Mouse (Mus musculus) CH12.LX (cell line): ENCODE data around the gene Borcs6. TPM values are rescaled to one million over a fixed set of nuclear protein-coding genes. Genes with fewer than 3 reads are reported as not detected.

Experiments used
- DNase-seq: peaks from one replicate; pipeline ENCODE4 v3.0.0-alpha.2; 2013; ENCODE audit errors: extremely low read depth
- H3K27ac ChIP-seq: 2 replicates; pipeline ENCODE4 v1.5.1; 2012; ENCODE audit warnings: low read depth, mild to moderate bottlenecking, control low read depth, moderate library complexity; ENCODE audit not compliant: insufficient read depth
- H3K27me3 ChIP-seq: replicated peaks from 2 replicates; pipeline ENCODE3; 2012; ENCODE audit warnings: inconsistent platforms
- H3K36me3 ChIP-seq, 2 experiments: replicated peaks in 1 of 2; 2 replicates each; pipeline versions ENCODE3 to v1.6.1; 2012; ENCODE audit warnings: inconsistent platforms in 1 of 2, low read length in 1 of 2, mild to moderate bottlenecking in 1 of 2, mixed read lengths in 1 of 2, moderate library complexity in 1 of 2; ENCODE audit not compliant: control insufficient read depth in 1 of 2, insufficient read depth in 1 of 2
- H3K4me1 ChIP-seq, 2 experiments: 2 replicates each; pipeline ENCODE4 v1.6.1; 2012; ENCODE audit warnings: inconsistent platforms in 1 of 2, moderate library complexity in 1 of 2; ENCODE audit not compliant: insufficient read depth in 2 of 2, control insufficient read depth in 1 of 2
- H3K4me2 ChIP-seq: 2 replicates; pipeline ENCODE4 v1.6.1; 2012; ENCODE audit warnings: low read depth, mild to moderate bottlenecking, control low read depth; ENCODE audit not compliant: poor library complexity, insufficient read depth, severe bottlenecking
- H3K4me3 ChIP-seq, 3 experiments: fragments of 150-350 bp in 1 of 3; sonication (generic) in 1 of 3; replicated peaks in 1 of 3; 2 replicates each; pipeline versions ENCODE3 to v1.5.1; 2011 to 2012; ENCODE audit warnings: low read depth in 2 of 3, low read length in 2 of 3, mild to moderate bottlenecking in 2 of 3, moderate library complexity in 2 of 3, control low read depth in 1 of 3, improper control_type of control experiment in 1 of 3, inconsistent platforms in 1 of 3, mixed read lengths in 1 of 3; ENCODE audit not compliant: poor library complexity in 1 of 3
- H3K79me2 ChIP-seq: replicated peaks from 2 replicates; pipeline ENCODE4 v1.6.1; 2012; ENCODE audit warnings: mild to moderate bottlenecking, moderate library complexity; ENCODE audit not compliant: control insufficient read depth, poor library complexity, insufficient read depth, severe bottlenecking; ENCODE audit errors: extremely low read depth
- H3K9ac ChIP-seq: 2 replicates; pipeline ENCODE4 v1.6.1; 2012; ENCODE audit warnings: low read depth, mild to moderate bottlenecking, control low read depth, moderate library complexity; ENCODE audit not compliant: insufficient read depth
- H3K9me3 ChIP-seq: replicated peaks from 2 replicates; pipeline ENCODE3; 2012; ENCODE audit warnings: low read length, inconsistent platforms, mixed read lengths
- CHD1 ChIP-seq: IDR thresholded peaks from 2 replicates; pipeline ENCODE4 v1.6.1; 2012; ENCODE audit warnings: low read depth, low read length, improper control_type of control experiment, inconsistent platforms
- CTCF ChIP-seq, 2 experiments: IDR thresholded peaks in 1 of 2; conservative IDR thresholded peaks in 1 of 2; 2 replicates each; pipeline ENCODE4 v1.5.1; 2011 to 2012; ENCODE audit warnings: low read depth in 2 of 2, low read length in 2 of 2, improper control_type of control experiment in 1 of 2, inconsistent platforms in 1 of 2, mild to moderate bottlenecking in 1 of 2, moderate library complexity in 1 of 2
- E2F4 ChIP-seq: IDR thresholded peaks from 2 replicates; pipeline ENCODE4 v1.6.1; 2011; ENCODE audit warnings: low read depth, low read length, improper control_type of control experiment; ENCODE audit not compliant: insufficient replicate concordance
- EP300 ChIP-seq: IDR thresholded peaks from 2 replicates; pipeline ENCODE4 v1.6.1; 2011; ENCODE audit warnings: low read length, improper control_type of control experiment
- ETS1 ChIP-seq: conservative IDR thresholded peaks from 2 replicates; pipeline ENCODE4 v1.6.1; 2012; ENCODE audit warnings: low read depth, mild to moderate bottlenecking, inconsistent platforms, low read length, improper control_type of control experiment, moderate library complexity
- GABPA ChIP-seq: IDR thresholded peaks from 2 replicates; pipeline ENCODE4 v1.6.1; 2012; ENCODE audit warnings: low read depth, low read length, improper control_type of control experiment, inconsistent platforms; ENCODE audit not compliant: insufficient replicate concordance
- HCFC1 ChIP-seq: IDR thresholded peaks from 2 replicates; pipeline ENCODE4 v1.6.1; 2012; ENCODE audit warnings: low read depth, mild to moderate bottlenecking, inconsistent platforms, low read length, improper control_type of control experiment
- JUN ChIP-seq: IDR thresholded peaks from 2 replicates; pipeline ENCODE4 v1.6.1; 2011; ENCODE audit warnings: low read depth, mild to moderate bottlenecking, low read length, improper control_type of control experiment, moderate library complexity; ENCODE audit not compliant: insufficient read depth
- JUND ChIP-seq: conservative IDR thresholded peaks from 2 replicates; pipeline ENCODE4 v1.6.1; 2011; ENCODE audit warnings: low read depth, low read length, improper control_type of control experiment
- MAX ChIP-seq: IDR thresholded peaks from 2 replicates; pipeline ENCODE4 v1.6.1; 2011; ENCODE audit warnings: low read length, improper control_type of control experiment
- MYC ChIP-seq: IDR thresholded peaks from 2 replicates; pipeline ENCODE4 v1.6.1; 2011; ENCODE audit warnings: low read depth, mild to moderate bottlenecking, improper control_type of control experiment, low read length
- NRF1 ChIP-seq: IDR thresholded peaks from 2 replicates; pipeline ENCODE4 v1.6.1; 2014; ENCODE audit warnings: low read depth, mild to moderate bottlenecking, inconsistent platforms, low read length, improper control_type of control experiment, moderate library complexity
- PAX5 ChIP-seq: IDR thresholded peaks from 2 replicates; pipeline ENCODE4 v1.6.1; 2012; ENCODE audit warnings: low read length, inconsistent platforms, mixed read lengths
- POLR2AphosphoS2 ChIP-seq: IDR thresholded peaks from 2 replicates; pipeline ENCODE4 v1.6.1; 2011; ENCODE audit warnings: low read depth, low read length, improper control_type of control experiment
- RAD21 ChIP-seq: IDR thresholded peaks from 2 replicates; pipeline ENCODE4 v1.6.1; 2011; ENCODE audit warnings: low read depth, mild to moderate bottlenecking, low read length, improper control_type of control experiment, moderate library complexity
- RCOR1 ChIP-seq: conservative IDR thresholded peaks from 2 replicates; pipeline ENCODE4 v1.6.1; 2012; ENCODE audit warnings: low read depth, mild to moderate bottlenecking, inconsistent platforms, low read length, improper control_type of control experiment
- SIN3A ChIP-seq: IDR thresholded peaks from 2 replicates; pipeline ENCODE4 v1.6.1; 2012; ENCODE audit warnings: low read length, improper control_type of control experiment, inconsistent platforms
- TCF12 ChIP-seq: IDR thresholded peaks from 2 replicates; pipeline ENCODE4 v1.6.1; 2014; ENCODE audit warnings: low read depth, mild to moderate bottlenecking, inconsistent platforms, low read length, improper control_type of control experiment
- ZKSCAN1 ChIP-seq: IDR thresholded peaks from 2 replicates; pipeline ENCODE4 v1.6.1; 2012; ENCODE audit warnings: low read depth, inconsistent platforms, low read length, improper control_type of control experiment, borderline replicate concordance
- ZNF384 ChIP-seq: IDR thresholded peaks from 2 replicates; pipeline ENCODE4 v1.6.1; 2012; ENCODE audit warnings: low read depth, low read length, improper control_type of control experiment, inconsistent platforms
- dilution Hi-C: fragments of 300-500 bp; cut with MboI; formaldehyde crosslinking; loops from 2 replicates; pipeline ENCODE4 v1.14.3; 2020; ENCODE audit warnings: low sequenced_read_pairs; ENCODE audit not compliant: extremely low pct_unique_long_range_greater_than_20kb, extremely low pct_ligation_motif_present
- in situ Hi-C: fragments of 300-500 bp; cut with MboI; formaldehyde crosslinking; loops from 3 replicates; pipeline ENCODE4 v1.14.3; 2019; ENCODE audit warnings: low sequenced_read_pairs, low pct_ligation_motif_present, low pct_unique_long_range_greater_than_20kb, mixed read lengths
- polyA plus RNA-seq: library from polyadenylated mRNA; unstranded; fragments of >175 nt; gene quantifications from 2 replicates; pipeline ENCODE4 v1.2.1, GENCODE M21; 2012; ENCODE audit warnings: low read depth; ENCODE audit not compliant: insufficient read length
- total RNA-seq, 2 experiments: library from RNA; depleted of rRNA; stranded (reverse); fragments of 300-350 nt in 1 of 2; fragments of >200 nt in 1 of 2; gene quantifications; 2 replicates each; pipeline ENCODE4 v1.2.3; 2012 to 2014

Borcs6 gene
- total and polyA plus RNA-seq, 3 experiments = 5.4 to 11.1 (median 7.3) TPM

GRCm38 (mm10) chr11:69078805-69079438 is 19.4 kb downstream of the Borcs6 start (continued):
- no peak for TF ChIP-seq NRF1
- TF ChIP-seq PAX5 = no peak
- no peak for TF ChIP-seq CHD1
- TF ChIP-seq MYC = peak; percentile 94
- TF ChIP-seq MAX = peak; percentile 84
- TF ChIP-seq JUND = peak; percentile 94
- peak; percentile 92; the same call in 1 of the 2 replicates for TF ChIP-seq RCOR1
- peak; percentile 93 for TF ChIP-seq TCF12
- TF ChIP-seq ZKSCAN1 = no peak
- peak; percentile 98 for TF ChIP-seq EP300
- no peak for TF ChIP-seq GABPA
- TF ChIP-seq HCFC1 = peak; percentile 57
- TF ChIP-seq ZNF384 = peak; percentile 93
- TF ChIP-seq JUN = peak; percentile 91

- H3K4me3 ChIP-seq = no peak overlapping the region
- H3K27me3 ChIP-seq = peaks cover 17% of the 10 kb centered on the region
- peaks cover 17 to 43% of the 10 kb centered on the region in 2 experiments for H3K4me1 ChIP-seq
- dilution Hi-C loops = no loop called here
- no peaks in the 10 kb centered on the region for H3K36me3 ChIP-seq
- H3K79me2 ChIP-seq = no peaks in the 10 kb centered on the region
- in situ Hi-C loops = loop anchor here (25.0 kb wide), 1 partner anchor 932 kb away; the partner anchor contains the start of genes Acadvl, Dlg4 and Dvl2
- H3K9ac ChIP-seq = no peak overlapping the region
- no peak overlapping the region for H3K4me2 ChIP-seq
- no peak for DNase-seq
- TF ChIP-seq PAX5 (no peak), CTCF (conservative IDR thresholded peaks at IDR 0.05 in 1 of 2, IDR thresholded peaks at IDR 0.05 in 1 of 2; ENCODE audit: low read depth in 2 of 2, low read length in 2 of 2) (no peak), ETS1 (no peak), ZNF384 (no peak), POLR2AphosphoS2 (no peak), CHD1 (no peak), RAD21 (no peak), MYC (no peak), SIN3A (no peak), E2F4 (no peak)
- no peak overlapping the region for H3K27ac ChIP-seq
- peaks cover 4% of the 10 kb centered on the region for H3K9me3 ChIP-seq
Measured at GRCm38 (mm10) chr11:69080102-69080854, 20.8 kb downstream of the Borcs6 start.
